Mouse (Mus musculus) brain, embryonic 14.5 days (tissue): ENCODE measurements around the gene Tex9.

Source experiments
- CTCF ChIP-seq: fragments of 200-500 bp; IDR thresholded peaks from 2 replicates; pipeline ENCODE4 v1.5.1; 2012; ENCODE audit warnings: inconsistent platforms, mild to moderate bottlenecking, moderate library complexity, borderline replicate concordance; ENCODE audit not compliant: insufficient read depth, insufficient read length; ENCODE audit errors: extremely low read depth
- POLR2A ChIP-seq: fragments of 200-500 bp; IDR thresholded peaks from 2 replicates; pipeline ENCODE4 v1.6.1; 2012; ENCODE audit warnings: mild to moderate bottlenecking, inconsistent platforms, borderline replicate concordance; ENCODE audit not compliant: poor library complexity, insufficient read depth, insufficient read length, severe bottlenecking; ENCODE audit errors: extremely low read depth

DNA sequence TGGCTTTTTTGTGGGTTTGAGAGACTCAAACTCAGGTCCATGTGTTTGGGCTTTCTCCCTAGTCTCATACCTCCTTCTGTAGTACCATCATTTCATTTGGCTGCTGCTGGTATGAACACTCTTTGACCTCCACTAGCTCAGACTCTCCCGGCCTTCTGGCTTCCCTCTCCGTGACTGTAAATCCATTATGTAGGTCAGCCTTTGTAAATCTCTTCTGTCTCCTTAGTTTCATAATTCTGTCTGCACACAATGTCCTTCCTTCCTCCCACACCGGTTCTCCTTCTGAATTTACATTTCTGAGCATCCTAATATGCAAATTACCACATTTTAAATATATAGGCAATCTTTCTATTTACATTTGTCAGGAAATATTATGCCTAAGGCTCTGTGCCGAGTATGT lies 64.2 kb downstream of the Tex9 start:
- TF ChIP-seq CTCF (no peak), POLR2A (no peak)
